Mouse (Mus musculus) left cerebral cortex, adult 6 months (tissue): ENCODE measurements around the gene Gm10160. TPM values are rescaled to one million over a fixed set of nuclear protein-coding genes. Genes with fewer than 3 reads are reported as not detected.

Experiments
- long read RNA-seq, 2 experiments: library from polyadenylated mRNA; unstranded; transcript quantifications; one replicate each; pipeline ENCODE4 v2.0.0; 2019 to 2020
- polyA plus RNA-seq: library from polyadenylated mRNA; unstranded; fragments of <200 nt; fragmentation: Nextera tagmentation; gene quantifications from 2 replicates; pipeline ENCODE4 v1.2.3, GENCODE M21; 2021

Gm10160 gene
- polyA plus RNA-seq = not detected in 2 replicates
- long read RNA-seq, experiment 1 = 0 reads
- long read RNA-seq, experiment 2 = 0 reads

DNA sequence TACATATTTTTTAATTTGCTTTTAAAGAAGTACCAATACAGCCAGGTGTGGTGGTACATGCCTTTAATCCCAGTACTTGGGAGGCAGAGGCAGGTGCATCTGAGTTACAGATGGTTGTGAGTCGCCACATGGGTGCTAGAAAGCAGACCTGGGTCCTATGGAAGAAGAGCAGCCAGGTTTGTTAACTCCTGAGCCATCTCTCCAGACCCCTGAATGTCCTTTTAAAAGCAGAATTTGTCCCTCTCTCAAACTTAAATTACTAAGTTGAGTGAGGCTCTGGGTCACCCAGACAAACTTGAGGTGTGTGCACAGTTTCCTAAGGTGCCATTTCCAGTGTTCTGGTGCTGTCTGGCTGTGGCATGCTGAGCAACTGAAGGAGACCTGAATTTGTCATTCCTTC, at the start of gene Gm10160:
Gm10160 (minus strand) TSS at position 101 of the 400 bp plus-strand sequence.

DNA sequence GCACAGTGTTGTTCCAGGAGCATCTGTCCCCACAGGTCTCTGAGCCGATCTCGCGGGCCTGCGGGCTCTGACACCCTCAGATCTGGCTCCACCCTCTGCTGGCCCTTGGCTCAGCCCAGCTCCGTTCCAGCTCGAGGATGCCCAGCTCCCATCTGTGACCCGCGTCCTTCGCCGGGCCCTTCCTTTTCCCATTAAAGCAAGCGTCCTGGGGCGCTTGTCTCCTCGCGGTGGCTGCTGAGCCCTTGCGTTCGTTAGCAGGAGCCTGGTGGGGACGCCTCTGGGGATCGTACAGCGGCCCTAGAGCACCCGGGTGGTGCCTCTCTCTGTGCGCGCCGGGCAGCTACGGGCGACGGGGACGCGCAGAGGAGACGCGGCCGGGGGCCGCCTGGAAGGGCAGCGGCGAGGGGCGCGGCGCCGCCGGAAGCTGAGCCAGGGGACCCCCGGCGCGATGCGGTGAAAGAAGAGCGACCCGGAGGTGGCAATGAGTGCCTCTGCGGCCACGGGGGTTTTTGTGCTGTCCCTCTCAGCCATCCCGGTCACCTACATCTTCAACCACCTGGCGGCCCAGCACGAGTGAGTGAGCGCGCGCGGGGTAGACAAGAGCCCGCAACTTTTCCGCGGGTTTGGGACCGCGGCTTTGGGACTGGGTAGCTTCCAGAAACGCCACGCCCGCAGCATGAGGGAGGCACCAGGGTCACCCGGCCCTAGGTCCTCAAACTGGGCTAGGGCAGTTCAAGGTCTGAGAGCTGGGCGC, 3.6 kb upstream of the Gm10160 start, which contains the start of gene Tm6sf1:
Tm6sf1 (plus strand) TSS at position 34 of the 754 bp plus-strand sequence.

DNA sequence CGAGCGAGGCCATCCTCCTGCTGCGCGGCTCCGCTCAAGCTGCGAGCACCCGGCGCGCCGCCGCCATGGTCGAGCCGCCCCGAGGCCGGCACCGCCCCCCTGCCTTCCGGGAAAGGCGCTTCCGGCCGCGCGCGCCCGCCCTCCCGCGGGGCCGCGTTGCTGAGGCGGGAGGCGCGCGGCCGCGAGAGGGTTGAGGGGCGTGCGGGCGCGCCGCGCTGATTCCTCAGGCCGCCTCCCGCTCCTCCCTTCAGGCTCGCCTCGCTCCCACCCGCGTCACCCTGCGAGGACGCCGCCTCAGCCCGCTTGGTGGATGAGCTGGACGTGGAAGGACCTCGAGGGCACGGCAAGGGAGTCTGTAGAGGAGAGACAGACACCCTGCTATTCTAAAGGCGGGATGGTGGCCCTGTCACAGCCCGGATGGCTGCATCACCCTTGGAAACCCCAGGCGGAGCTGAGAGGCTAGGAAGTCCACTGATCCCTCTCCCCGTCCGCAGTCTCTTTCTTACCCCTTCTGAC, 26.2 kb downstream of the Gm10160 start, which contains the start of gene Btbd1:
Btbd1 (minus strand) TSS at position 53 of the 516 bp plus-strand sequence.

Other genes with a start within 250 kb of the Gm10160 start
- gene Homer2, start 148.3 kb downstream of the Gm10160 start, polyA plus RNA-seq = 21.8 and 51.4 TPM in 2 replicates
- gene Ramac, start 92.9 kb downstream of the Gm10160 start, polyA plus RNA-seq = 186 and 227 TPM in 2 replicates
- gene 3110040N11Rik, start 66.3 kb downstream of the Gm10160 start, polyA plus RNA-seq = 50.3 and 62.5 TPM in 2 replicates
- gene Btbd1, start 26.4 kb downstream of the Gm10160 start, polyA plus RNA-seq = 21.7 and 101 TPM in 2 replicates
- 3.2 and 17.3 TPM in 2 replicates for gene Tm6sf1, start 3.2 kb upstream of the Gm10160 start, polyA plus RNA-seq
- 14.0 and 29.8 TPM in 2 replicates for gene Hdgfl3, start 78.7 kb upstream of the Gm10160 start, polyA plus RNA-seq
- not detected in 2 replicates for gene Bnc1, start 136.5 kb upstream of the Gm10160 start, polyA plus RNA-seq